Mouse (Mus musculus): ENCODE data around the gene Sec22a.
A peak's percentile ranks its signal among the peaks of the same experiment; 100 is the strongest.

Gene Sec22a

DNA sequence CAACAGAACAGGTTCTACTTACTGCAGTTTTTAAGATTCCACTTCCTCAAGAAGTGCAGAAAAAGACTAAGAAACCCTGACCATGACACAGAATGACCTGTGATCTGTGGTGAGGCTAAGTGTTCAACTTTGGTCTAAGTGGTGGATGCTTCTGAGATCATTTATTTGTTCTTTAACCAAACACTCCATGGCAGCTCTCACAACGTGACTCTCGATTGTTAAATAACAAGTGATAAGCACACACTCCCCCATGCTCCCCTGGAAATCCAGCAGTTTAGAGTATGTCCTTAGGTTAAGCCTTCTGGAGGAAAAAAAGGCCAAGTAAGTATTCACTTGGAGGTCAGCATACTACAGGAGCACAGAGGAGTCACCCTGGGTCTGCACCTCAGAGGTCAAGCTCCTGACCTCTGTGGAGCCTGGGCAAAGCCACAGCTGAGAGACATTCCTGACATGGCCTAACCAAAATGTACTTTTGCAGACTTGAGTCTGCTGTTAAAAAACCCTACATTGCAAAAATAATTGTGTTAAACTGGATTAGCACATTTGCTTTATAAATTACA, 53.1 kb downstream of the Sec22a start:
- no peak for DNase-seq (ENCODE audit: low spot score in 2 of 2)

DNA sequence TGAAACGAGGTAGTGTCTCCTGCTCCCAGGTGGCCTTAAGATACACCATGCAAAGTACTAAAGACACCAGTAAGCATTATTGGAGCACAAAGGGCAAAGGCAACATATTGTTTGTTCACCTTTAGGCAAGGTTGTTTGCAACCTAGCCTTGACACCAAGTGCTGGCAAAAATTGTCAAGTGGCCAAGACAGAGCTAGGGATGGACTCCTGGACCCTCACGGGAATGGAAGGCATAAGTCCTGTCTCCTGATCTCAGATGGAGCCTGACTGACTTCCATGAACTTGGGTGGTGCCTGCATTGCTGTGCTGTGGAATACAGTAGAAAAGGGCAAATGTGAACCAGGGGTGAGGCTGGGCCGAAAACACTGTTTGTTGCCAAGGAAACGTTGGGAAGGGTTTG, 54.1 kb downstream of the Sec22a start:
- DNase-seq (ENCODE audit: low spot score in 2 of 2), result no peak

GRCm38 (mm10) chr16:35308486-35309143, 55.1 kb downstream of the Sec22a start:
- DNase-seq (ENCODE audit: low spot score in 2 of 2), result no peak

DNA sequence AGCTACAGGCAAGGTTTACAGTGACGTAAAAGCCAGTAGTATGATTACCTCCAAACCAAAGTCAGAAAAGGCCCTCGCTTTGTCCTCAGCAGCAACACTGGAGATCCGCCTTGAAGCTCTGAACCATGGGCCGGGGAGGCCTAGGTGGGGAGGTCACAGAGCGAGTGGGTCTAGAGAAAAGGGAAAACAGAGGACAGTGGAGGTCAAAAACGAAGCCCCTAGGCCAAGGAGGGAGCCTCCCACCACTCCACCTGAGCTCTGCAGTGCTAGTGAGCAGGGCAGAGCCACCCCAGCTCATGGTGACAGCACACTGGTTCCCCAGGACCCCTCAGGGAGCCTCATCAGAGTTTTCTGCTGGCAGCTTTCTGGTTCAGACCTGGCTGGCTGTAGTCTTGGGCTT, 55.7 kb downstream of the Sec22a start:
- DNase-seq (ENCODE audit: low spot score in 2 of 2), result no peak

DNA sequence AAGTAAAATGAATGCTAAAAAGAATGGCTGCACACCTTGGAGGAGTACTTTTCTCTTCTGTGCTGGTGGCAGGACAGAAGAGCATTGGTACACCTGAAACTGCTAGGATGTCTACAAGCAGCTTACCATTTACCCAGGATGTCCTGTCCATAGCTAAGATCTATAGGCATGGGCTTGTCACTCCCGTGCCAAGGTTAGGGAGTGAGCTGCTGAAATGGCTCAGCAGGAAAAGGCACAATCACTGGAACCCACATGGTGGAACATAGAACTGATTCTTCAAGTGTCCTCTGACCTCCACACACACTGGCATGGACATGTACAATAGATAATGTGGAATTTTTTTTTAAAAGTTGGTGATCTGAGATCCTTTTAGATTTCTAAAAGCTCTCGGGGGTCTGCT, 56.4 kb downstream of the Sec22a start:
- no peak for DNase-seq (ENCODE audit: low spot score in 2 of 2)

GRCm38 (mm10) chr16:35306631-35307030, 57.1 kb downstream of the Sec22a start:
- DNase-seq (ENCODE audit: low spot score in 2 of 2), result no peak

GRCm38 (mm10) chr16:35305226-35305625, 58.5 kb downstream of the Sec22a start:
- DNase-seq (ENCODE audit: low spot score in 2 of 2), result no peak

GRCm38 (mm10) chr16:35304416-35304815, 59.3 kb downstream of the Sec22a start:
- DNase-seq (ENCODE audit: low spot score in 2 of 2), result no peak

DNA sequence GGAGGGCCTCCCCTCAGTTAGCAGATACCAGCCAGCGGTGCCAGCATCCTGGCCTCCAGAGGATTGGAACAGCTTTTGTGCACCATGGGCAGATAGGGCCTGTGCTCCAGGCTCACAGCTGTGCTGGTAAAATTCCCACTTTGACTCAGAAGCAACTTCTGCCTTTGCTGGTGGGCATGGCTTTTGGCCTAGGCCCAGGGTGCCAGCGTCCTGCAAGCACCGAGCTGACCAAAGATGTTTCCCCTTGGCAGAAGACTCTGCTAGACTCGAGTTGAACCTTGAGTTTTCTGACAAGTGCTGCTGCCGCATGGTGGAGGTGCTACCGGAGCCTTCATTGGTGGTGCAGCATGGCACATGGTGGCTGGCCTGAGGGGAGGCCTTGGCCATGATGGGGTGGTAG, 60.0 kb downstream of the Sec22a start:
- DNase-seq (ENCODE audit: low spot score in 2 of 2), result peak in 1 of 2 experiments; percentile 8

DNA sequence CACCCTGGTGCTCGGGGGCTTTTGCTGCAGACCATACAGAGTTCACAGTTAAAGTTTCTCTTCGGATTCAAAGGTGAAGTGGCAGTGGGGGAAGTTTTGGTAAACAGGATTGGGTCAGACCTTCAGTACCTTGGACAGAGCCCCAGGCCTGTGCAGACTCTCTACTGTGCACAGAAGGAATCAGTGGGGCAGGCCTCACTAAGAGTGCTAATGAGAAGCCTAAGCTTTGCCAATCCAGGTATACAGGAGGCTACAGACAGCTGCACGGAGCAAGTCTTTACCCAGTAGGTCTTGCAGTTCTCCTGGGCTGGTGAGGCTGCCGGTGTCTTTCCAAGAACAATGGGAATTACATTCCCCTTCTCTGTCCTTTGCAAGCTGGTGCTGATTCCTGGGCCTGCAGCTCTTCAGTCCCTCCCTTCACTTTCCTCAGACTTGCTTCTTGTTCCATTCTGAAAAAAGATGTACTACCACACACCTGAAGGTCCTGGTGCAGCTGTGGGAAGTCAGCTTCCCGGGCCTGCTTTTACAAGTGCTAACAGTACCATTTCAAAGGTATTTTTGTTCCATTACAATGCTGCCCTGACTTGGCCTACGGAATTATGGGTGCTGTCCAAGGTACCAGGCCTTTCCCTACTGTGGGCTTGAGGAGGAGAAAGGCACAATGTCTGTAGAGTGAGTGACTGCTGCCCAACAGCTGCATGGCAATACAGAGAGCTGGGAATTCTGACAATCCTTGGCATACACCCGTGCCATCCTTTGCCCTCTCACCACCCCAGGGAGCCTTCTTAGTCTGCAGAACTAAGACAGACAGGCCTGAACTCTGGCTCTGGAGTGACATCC, 61.1 kb downstream of the Sec22a start:
- no peak for DNase-seq (ENCODE audit: low spot score in 2 of 2)

DNA sequence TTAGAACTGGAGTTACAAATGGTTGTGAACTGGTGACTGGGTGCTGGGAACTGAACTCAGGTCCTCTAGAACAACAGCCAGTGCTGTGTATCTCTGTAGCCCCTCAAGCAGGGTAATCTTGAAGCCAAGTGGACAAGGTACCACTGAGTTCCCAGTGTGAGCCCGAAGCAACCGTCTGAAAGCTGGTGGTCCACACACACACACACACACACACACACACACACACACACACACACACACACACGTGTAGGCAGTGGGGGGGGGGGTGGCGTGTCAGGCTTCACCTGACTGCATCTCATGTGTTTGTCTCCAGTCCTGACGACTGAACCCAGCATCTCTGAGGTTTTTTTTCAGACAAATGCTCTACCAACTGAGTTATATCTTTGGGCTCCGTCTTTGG, 63.6 kb downstream of the Sec22a start:
- DNase-seq (ENCODE audit: low spot score in 2 of 2), result no peak

DNA sequence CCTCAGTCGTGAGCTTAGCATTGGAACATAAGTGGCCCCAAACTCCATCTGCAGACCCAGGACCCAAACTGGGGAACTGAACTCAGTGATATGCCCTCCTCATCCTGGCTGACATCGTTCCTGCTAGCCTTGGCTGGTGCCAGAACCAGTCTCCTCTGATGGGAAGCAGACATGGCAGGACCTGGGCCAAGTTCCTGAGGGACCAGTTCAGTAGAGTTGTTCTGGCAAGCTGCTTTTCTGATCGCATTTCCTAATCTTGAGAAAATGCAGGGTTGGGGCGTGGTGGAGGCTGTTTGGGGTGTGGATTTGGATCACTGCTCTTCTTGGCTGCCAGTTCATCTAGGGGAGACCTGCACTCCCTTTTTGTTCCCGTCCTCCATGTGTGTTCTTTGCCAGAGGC, 65.9 kb downstream of the Sec22a start:
- DNase-seq (ENCODE audit: low spot score in 2 of 2), result no peak

GRCm38 (mm10) chr16:35287244-35287643, 76.5 kb downstream of the Sec22a start:
- DNase-seq (ENCODE audit: low spot score in 2 of 2), result no peak

- no peak for DNase-seq (ENCODE audit: low spot score in 2 of 2)
Measured at GRCm38 (mm10) chr16:35285821-35286220, 77.9 kb downstream of the Sec22a start.

- no peak for DNase-seq (ENCODE audit: low spot score in 2 of 2)
Measured at GRCm38 (mm10) chr16:35282456-35282855, 81.3 kb downstream of the Sec22a start.

- DNase-seq (ENCODE audit: low spot score in 2 of 2), result no peak
Measured at GRCm38 (mm10) chr16:35278166-35278565, 85.6 kb downstream of the Sec22a start.

DNA sequence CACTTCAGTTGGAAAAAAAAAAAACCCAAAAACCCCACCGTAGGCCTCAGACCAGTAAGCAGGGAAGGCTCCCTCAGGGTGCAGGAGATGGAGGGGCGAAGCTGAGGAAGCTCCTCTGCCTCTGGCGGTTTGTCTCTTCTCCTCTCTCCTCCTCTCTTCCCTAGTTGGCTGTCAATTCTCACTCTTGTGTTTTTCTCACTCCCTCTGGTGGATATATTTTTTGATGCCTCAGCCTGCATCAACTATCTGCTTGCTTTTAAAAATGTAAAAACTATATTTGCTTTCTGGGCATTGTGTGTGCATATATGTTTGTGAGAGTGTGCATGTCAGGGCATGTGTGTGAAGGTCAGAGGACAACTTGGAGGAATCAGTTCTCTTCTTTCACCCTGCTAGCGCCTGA, 91.3 kb downstream of the Sec22a start:
- no peak for DNase-seq (ENCODE audit: low spot score in 2 of 2)

DNA sequence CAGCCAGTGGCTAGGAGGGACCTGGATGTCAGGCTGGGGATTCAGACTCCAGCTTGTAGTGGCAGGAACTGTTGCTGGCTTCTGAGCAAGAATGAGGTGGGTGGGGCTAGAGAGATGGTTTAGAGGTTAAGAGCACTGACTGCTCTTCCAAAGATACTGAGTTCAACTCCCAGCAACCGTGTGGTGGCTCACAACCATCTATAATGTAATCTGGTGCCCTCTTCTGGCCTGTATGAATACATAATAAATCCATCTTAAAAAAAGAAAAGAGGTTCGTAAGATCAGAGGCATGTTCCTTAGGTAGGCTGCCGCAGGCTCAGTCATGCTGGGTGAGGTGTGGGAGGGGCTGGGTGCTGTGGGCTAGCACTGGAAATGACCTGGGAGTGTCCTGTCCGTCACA, 92.1 kb downstream of the Sec22a start:
- no peak for DNase-seq (ENCODE audit: low spot score in 2 of 2)

- no peak for DNase-seq (ENCODE audit: low spot score in 2 of 2)
Measured at GRCm38 (mm10) chr16:35270945-35271344, 92.8 kb downstream of the Sec22a start.

- DNase-seq (ENCODE audit: low spot score in 2 of 2), result peak; percentile 73 to 85
Measured at GRCm38 (mm10) chr16:35270353-35270934, 93.3 kb downstream of the Sec22a start.
